Mouse (Mus musculus) forebrain, postnatal 0 days (tissue): ENCODE measurements around the gene Erc2. TPM values are rescaled to one million over a fixed set of nuclear protein-coding genes. Genes with fewer than 3 reads are reported as not detected.

Source experiments
- ATAC-seq: fragments of 200-750 bp; cut with Nextera tagmentation; 2 replicates; pipeline ENCODE4 v1.8.0; 2017; ENCODE audit warnings: mild to moderate bottlenecking, moderate library complexity
- DNase-seq: peaks from one replicate; pipeline ENCODE4 v3.0.0-alpha.2; 2015
- H3K27ac ChIP-seq: fragments of 300-500 bp; sonication (generic); 2 replicates; pipeline ENCODE4 v1.5.1; 2014; ENCODE audit warnings: low read depth, mild to moderate bottlenecking, antibody characterized with exemption, low read length, moderate library complexity, mixed read lengths
- H3K27me3 ChIP-seq: fragments of 300-500 bp; sonication (generic); 2 replicates; pipeline ENCODE4 v1.6.1; 2014; ENCODE audit warnings: mild to moderate bottlenecking, low read length, mixed read lengths; ENCODE audit not compliant: insufficient read depth
- H3K36me3 ChIP-seq: fragments of 300-500 bp; sonication (generic); 2 replicates; pipeline ENCODE4 v1.6.1; 2014; ENCODE audit warnings: mild to moderate bottlenecking, moderate library complexity; ENCODE audit not compliant: insufficient read depth
- H3K4me1 ChIP-seq: fragments of 300-500 bp; sonication (generic); 2 replicates; pipeline ENCODE4 v1.6.1; 2014; ENCODE audit warnings: antibody characterized with exemption; ENCODE audit not compliant: insufficient read depth
- H3K4me2 ChIP-seq: fragments of 300-500 bp; sonication (generic); 2 replicates; pipeline ENCODE4 v1.6.1; 2014; ENCODE audit warnings: low read depth, mild to moderate bottlenecking, moderate library complexity
- H3K4me3 ChIP-seq: fragments of 300-500 bp; sonication (generic); 2 replicates; pipeline ENCODE4 v1.5.1; 2014; ENCODE audit warnings: low read depth, low read length, mixed read lengths
- H3K9ac ChIP-seq: fragments of 300-500 bp; sonication (generic); 2 replicates; pipeline ENCODE4 v1.6.1; 2014; ENCODE audit warnings: mild to moderate bottlenecking
- H3K9me3 ChIP-seq: fragments of 300-500 bp; sonication (generic); 2 replicates; pipeline ENCODE4 v1.6.1; 2016; ENCODE audit warnings: low read length
- CTCF ChIP-seq: sonication (generic); IDR thresholded peaks from 2 replicates; pipeline ENCODE4 v1.5.1; 2016; ENCODE audit warnings: antibody characterized with exemption, control low read depth, low read depth
- whole genome bisulfite sequencing: fragments of 180-500 bp; shearing (Covaris S2); extraction: QIAGEN DNeasy Blood & Tissue Kit; methylation state at CpG from one replicate; pipeline ENCODE4 v1.1.7; 2014; 5-methylcytosine and 5-hydroxymethylcytosine counted together
- polyA plus RNA-seq: library from polyadenylated mRNA; unstranded; fragments of >200 nt; fragmentation: Nextera tagmentation; extraction: Ambion mirVana; gene quantifications from 2 replicates; pipeline ENCODE4 v1.2.1, GENCODE M21; 2015
- total RNA-seq: library from RNA; depleted of rRNA; stranded (reverse); fragments of >200 nt; gene quantifications from 2 replicates; pipeline ENCODE4 v1.2.3, GENCODE M21; 2014

Erc2 gene
- total and polyA plus RNA-seq, 2 experiments from 2014 or later: 106 to 117 TPM

- Histone ChIP-seq H3K4me1 (0 out of 2 replicates have a peak, but pooled peaks cover 3% of the 10 kb centered on the region), H3K4me2 (no peak overlapping the region), H3K4me3 (no peak overlapping the region), H3K27ac (no peak overlapping the region), H3K9ac (no peak overlapping the region), H3K36me3 (no peaks in the 10 kb centered on the region), H3K27me3 (no peaks in the 10 kb centered on the region), H3K9me3 (no peaks in the 10 kb centered on the region)
- peak; percentile 65 for DNase-seq
- WGBS: 74% methylated on average over 3 of the region's 3 CpGs
- TF ChIP-seq CTCF: no peak
- ATAC-seq: peak; percentile 85
Measured at GRCm38 (mm10) chr14:28386815-28387607, 764.8 kb downstream of the Erc2 start.

- DNase-seq: no peak
- H3K36me3 ChIP-seq: no peaks in the 10 kb centered on the region
- no peak overlapping the region for H3K4me2 ChIP-seq
- no peaks in the 10 kb centered on the region for H3K4me1 ChIP-seq
- H3K4me3 ChIP-seq: no peak overlapping the region
- H3K27me3 ChIP-seq: no peaks in the 10 kb centered on the region
- WGBS: 85% methylated on average over 2 of the region's 2 CpGs
- TF ChIP-seq CTCF: no peak
- H3K9me3 ChIP-seq: no peaks in the 10 kb centered on the region
- no peak for ATAC-seq
- H3K27ac ChIP-seq: no peak overlapping the region
- no peak overlapping the region for H3K9ac ChIP-seq
Measured at GRCm38 (mm10) chr14:28398915-28399314, 776.7 kb downstream of the Erc2 start.

- ATAC-seq (no peak), DNase-seq (no peak)
- no peak for TF ChIP-seq CTCF
- Histone ChIP-seq H3K9me3 (no peaks in the 10 kb centered on the region), H3K4me1 (no peaks in the 10 kb centered on the region), H3K27me3 (no peaks in the 10 kb centered on the region), H3K36me3 (no peaks in the 10 kb centered on the region), H3K4me3 (no peak overlapping the region), H3K4me2 (no peak overlapping the region), H3K9ac (no peak overlapping the region), H3K27ac (no peak overlapping the region)
- WGBS: 88% methylated on average over 9 of the region's 9 CpGs
Measured at GRCm38 (mm10) chr14:28399897-28400296, 777.7 kb downstream of the Erc2 start.

GRCm38 (mm10) chr14:28405277-28405840 lies 783.1 kb downstream of the Erc2 start:
- ATAC-seq: no peak
- no peaks in the 10 kb centered on the region for H3K36me3 ChIP-seq

GRCm38 (mm10) chr14:28409390-28409789 lies 787.2 kb downstream of the Erc2 start:
- Histone ChIP-seq H3K4me1 (no peaks in the 10 kb centered on the region), H3K9ac (no peak overlapping the region), H3K9me3 (no peaks in the 10 kb centered on the region), H3K4me3 (no peak overlapping the region), H3K27me3 (no peaks in the 10 kb centered on the region), H3K4me2 (no peak overlapping the region), H3K36me3 (no peaks in the 10 kb centered on the region), H3K27ac (no peak overlapping the region)
- DNase-seq: no peak
- no peak for ATAC-seq
- TF ChIP-seq CTCF: no peak
- WGBS: 88% methylated on average over 1 of the region's 1 CpGs

More at GRCm38 (mm10) chr14:28405277-28405840, 783.1 kb downstream of the Erc2 start:
- Histone ChIP-seq H3K4me3 (no peak overlapping the region), H3K9me3 (no peaks in the 10 kb centered on the region), H3K27ac (no peak overlapping the region), H3K4me1 (no peaks in the 10 kb centered on the region), H3K9ac (no peak overlapping the region), H3K4me2 (no peak overlapping the region), H3K27me3 (no peaks in the 10 kb centered on the region)
- DNase-seq: no peak
- TF ChIP-seq CTCF: no peak
- WGBS: 85% methylated on average over 5 of the region's 5 CpGs

GRCm38 (mm10) chr14:28409796-28410347 lies 787.6 kb downstream of the Erc2 start:
- Histone ChIP-seq H3K27ac (no peak overlapping the region), H3K4me1 (no peaks in the 10 kb centered on the region), H3K36me3 (no peaks in the 10 kb centered on the region), H3K27me3 (no peaks in the 10 kb centered on the region), H3K4me2 (no peak overlapping the region), H3K4me3 (no peak overlapping the region), H3K9me3 (no peaks in the 10 kb centered on the region), H3K9ac (no peak overlapping the region)
- DNase-seq (no peak), ATAC-seq (no peak)
- no peak for TF ChIP-seq CTCF
- WGBS: 80% methylated on average over 4 of the region's 4 CpGs

- no peak for TF ChIP-seq CTCF
- Histone ChIP-seq H3K9me3 (no peaks in the 10 kb centered on the region), H3K9ac (no peak overlapping the region), H3K4me2 (no peak overlapping the region), H3K4me1 (no peaks in the 10 kb centered on the region), H3K27ac (0 out of 2 replicates have a peak overlapping the region, but pooled peaks have one; percentile 15), H3K36me3 (no peaks in the 10 kb centered on the region), H3K4me3 (no peak overlapping the region), H3K27me3 (no peaks in the 10 kb centered on the region)
- DNase-seq (no peak), ATAC-seq (peak; percentile 50)
- WGBS: 51% methylated on average over 13 of the region's 13 CpGs
Measured at GRCm38 (mm10) chr14:28410789-28411225, 788.6 kb downstream of the Erc2 start.
